Mouse (Mus musculus): ENCODE results near the gene Nek11. TPM values are rescaled to one million over a fixed set of nuclear protein-coding genes. Genes with fewer than 3 reads are reported as not detected.
"Not testable (repeated sequence)": the region's sequence is repeated elsewhere in the genome, so short reads cannot be mapped to it uniquely, and the experiment has no call there.

Gene Nek11
- polyA plus RNA-seq, 1 experiment from 2014 or later: 0.28 TPM

DNA sequence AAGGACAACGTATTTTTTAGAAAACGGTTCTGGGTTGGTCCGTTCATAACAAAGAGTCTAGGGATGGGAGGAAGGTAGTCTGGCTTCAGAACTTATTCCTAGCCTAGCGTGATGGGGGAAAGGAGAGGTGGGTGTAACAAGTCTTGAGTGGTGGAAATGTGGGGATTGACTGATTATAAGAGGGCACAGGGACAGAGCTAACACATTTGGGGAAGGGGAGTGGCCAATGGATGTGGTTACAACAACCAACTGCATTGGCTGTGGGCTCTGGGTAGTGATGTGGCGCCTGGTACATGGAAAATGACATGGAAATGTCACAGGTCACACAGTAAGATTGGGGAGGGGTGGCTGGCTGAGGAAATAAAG lies 263.3 kb downstream of the Nek11 start:
- H3K9ac ChIP-seq: 0 out of 2 replicates have a peak overlapping the region, but pooled peaks have one; percentile 54
- H3K27ac ChIP-seq: peak overlapping the region; percentile 81; the same call in 1 of the 2 replicates
- no peaks in the 10 kb centered on the region for H3K27me3 ChIP-seq (replicated peaks)

DNA sequence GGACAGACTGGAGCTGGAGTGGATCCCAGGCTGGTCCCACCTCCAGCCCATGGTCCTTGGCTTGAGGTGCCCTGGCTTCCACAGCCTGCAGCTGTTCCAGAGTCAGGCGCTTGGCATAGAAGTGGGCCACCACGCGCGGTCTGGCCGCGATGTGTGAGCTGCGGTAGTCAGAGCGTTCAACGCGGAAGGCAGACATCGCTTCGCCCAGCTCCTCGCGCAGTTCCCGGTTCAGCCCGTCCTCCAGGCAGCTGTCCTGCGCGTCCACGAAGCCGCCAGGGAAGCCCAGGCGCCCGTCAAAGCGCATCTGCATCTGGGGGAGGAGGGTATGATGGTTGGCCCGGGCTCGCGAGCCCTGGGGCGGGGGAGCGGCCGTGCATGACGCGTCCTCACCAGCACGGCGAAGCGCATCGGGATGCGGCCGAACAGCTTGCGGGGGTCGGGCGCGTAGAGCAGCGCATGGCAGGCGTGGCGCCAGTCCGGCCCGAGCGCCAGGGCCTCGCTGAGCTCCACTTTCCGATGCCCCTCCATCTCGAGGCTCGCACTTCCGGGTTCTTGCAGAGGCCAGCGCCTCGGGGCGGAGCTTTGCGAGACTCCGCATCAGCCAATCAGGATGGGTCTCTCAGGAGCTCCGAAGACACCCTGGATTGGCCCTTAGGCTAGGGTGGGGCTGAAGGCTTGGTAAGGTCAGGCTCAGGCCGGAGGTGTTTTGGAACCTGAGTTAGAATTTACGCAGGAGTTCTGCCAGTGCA lies 263.9 kb downstream of the Nek11 start, which contains the start of gene Nudt16:
Gene Nudt16, minus strand, starts transcription at position 572 of the 749 bp plus-strand sequence.
- Histone ChIP-seq H3K4me1 (peaks cover 9% of the 10 kb centered on the region; the same call in 1 of the 2 replicates), H3K9me3 (no peaks in the 10 kb centered on the region), H3K4me2 (peak within 1 kb of the TSS; percentile 92), H3K9ac (peak within 1 kb of the TSS; percentile 54), H3K27ac (peak within 1 kb of the TSS; percentile 81), H3K27me3 (replicated peaks) (no peaks in the 10 kb centered on the region), H3K4me3 (replicated peaks) (peak within 1 kb of the TSS; percentile 85), H3K36me3 (no peaks in the 10 kb centered on the region; the same call in 1 of the 2 replicates)
- peak; percentile 98 for ATAC-seq (ENCODE audit: insufficient read depth, low FRiP score, low read depth)
- WGBS: under 1% methylated on average over 60 of the region's 60 CpGs

More for the DNA sequence above, 263.3 kb downstream of the Nek11 start:
- 23% methylated on average over 5 of the region's 5 CpGs for WGBS
- peak overlapping the region; percentile 92 for H3K4me2 ChIP-seq
- peak overlapping the region; percentile 85 for H3K4me3 ChIP-seq (replicated peaks)
- peaks cover 9% of the 10 kb centered on the region; the same call in 1 of the 2 replicates for H3K4me1 ChIP-seq
- H3K9me3 ChIP-seq: no peaks in the 10 kb centered on the region
- peak; percentile 23; the same call in 1 of the 2 replicates for ATAC-seq (ENCODE audit: insufficient read depth, low FRiP score, low read depth)
- no peaks in the 10 kb centered on the region; the same call in 1 of the 2 replicates for H3K36me3 ChIP-seq

GRCm38 (mm10) chr9:105130331-105130730 lies 265.0 kb downstream of the Nek11 start:
- peak overlapping the region; percentile 85; the same call in 1 of the 2 replicates for H3K4me3 ChIP-seq (replicated peaks)
- no peak for ATAC-seq (ENCODE audit: insufficient read depth, low FRiP score, low read depth)
- H3K27me3 ChIP-seq (replicated peaks): no peaks in the 10 kb centered on the region

DNA sequence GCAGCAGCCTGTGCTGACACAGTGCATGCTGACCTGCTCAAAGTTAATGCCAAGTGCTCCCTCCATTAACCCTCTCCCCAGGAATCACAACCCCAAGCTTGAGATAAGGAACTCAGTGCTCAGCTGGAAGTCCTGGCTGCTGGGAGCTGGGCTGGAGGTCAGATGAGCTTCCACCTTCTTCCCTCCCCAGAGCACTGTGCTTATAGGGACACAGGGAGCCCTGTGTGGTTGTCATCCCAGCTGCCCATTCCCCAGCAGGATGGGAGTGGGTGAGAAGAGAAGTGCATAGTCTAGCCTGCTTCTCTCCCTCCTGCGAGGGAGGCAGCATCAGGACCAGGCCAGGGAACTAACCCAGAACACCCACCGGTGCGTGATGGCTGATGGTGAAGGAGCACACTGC lies 270.1 kb downstream of the Nek11 start:
- H3K4me1 ChIP-seq; H3K27me3 ChIP-seq (replicated peaks); ATAC-seq (ENCODE audit: insufficient read depth, low FRiP score, low read depth); H3K36me3 ChIP-seq; H3K4me2 ChIP-seq; H3K27ac ChIP-seq; H3K9me3 ChIP-seq; H3K9ac ChIP-seq; H3K4me3 ChIP-seq (replicated peaks): not testable (repeated sequence)
- 70% methylated on average over 3 of the region's 3 CpGs for WGBS

More at GRCm38 (mm10) chr9:105130331-105130730, 265.0 kb downstream of the Nek11 start:
- Histone ChIP-seq H3K4me2 (peak overlapping the region; percentile 92; the same call in 1 of the 2 replicates), H3K9ac (no peak overlapping the region), H3K27ac (no peak overlapping the region), H3K4me1 (peaks cover 9% of the 10 kb centered on the region; the same call in 1 of the 2 replicates), H3K36me3 (no peaks in the 10 kb centered on the region; the same call in 1 of the 2 replicates), H3K9me3 (no peaks in the 10 kb centered on the region)
- 92% methylated on average over 8 of the region's 8 CpGs for WGBS

Other genes with a start within 250 kb of the Nek11 start
- gene Aste1, start 132 bp downstream of the Nek11 start, polyA plus RNA-seq (2015; fragmentation: Nextera tagmentation; extraction: Ambion mirVana): 11.1 and 12.5 TPM in 2 replicates
- gene Atp2c1, start 131.8 kb upstream of the Nek11 start, polyA plus RNA-seq (2015; fragmentation: Nextera tagmentation; extraction: Ambion mirVana): 59.1 and 60.2 TPM in 2 replicates
- gene Pik3r4, start 247.5 kb upstream of the Nek11 start, polyA plus RNA-seq (2015; fragmentation: Nextera tagmentation; extraction: Ambion mirVana): 17.2 and 19.7 TPM in 2 replicates

Data from stomach, embryonic 15.5 days (tissue).